Mouse (Mus musculus) kidney, embryonic 15.5 days (tissue): ENCODE results near the gene Adamtsl1. TPM values are rescaled to one million over a fixed set of nuclear protein-coding genes. Genes with fewer than 3 reads are reported as not detected.

ENCODE experiments used
- ATAC-seq: fragments of 200-750 bp; cut with Nextera tagmentation; replicated peaks from 2 replicates; pipeline ENCODE4 v1.8.0; 2017; ENCODE audit warnings: moderate TSS enrichment; ENCODE audit not compliant: low FRiP score
- H3K27ac ChIP-seq: fragments of 300-500 bp; sonication (generic); 2 replicates; pipeline ENCODE4 v1.5.1; 2015; ENCODE audit warnings: mild to moderate bottlenecking, inconsistent platforms
- H3K27me3 ChIP-seq: fragments of 300-500 bp; sonication (generic); 2 replicates; pipeline ENCODE4 v1.6.1; 2015; ENCODE audit warnings: inconsistent platforms
- H3K36me3 ChIP-seq: fragments of 300-500 bp; sonication (generic); 2 replicates; pipeline ENCODE4 v1.6.1; 2015; ENCODE audit warnings: inconsistent platforms
- H3K4me1 ChIP-seq: fragments of 300-500 bp; sonication (generic); 2 replicates; pipeline ENCODE4 v1.6.1; 2015; ENCODE audit warnings: inconsistent platforms
- H3K4me2 ChIP-seq: fragments of 300-500 bp; sonication (generic); 2 replicates; pipeline ENCODE4 v1.6.1; 2015; ENCODE audit warnings: moderate library complexity, mild to moderate bottlenecking, inconsistent platforms
- H3K4me3 ChIP-seq: fragments of 300-500 bp; sonication (generic); replicated peaks from 2 replicates; pipeline ENCODE4 v1.5.1; 2015; ENCODE audit warnings: mild to moderate bottlenecking, inconsistent platforms
- H3K9ac ChIP-seq: fragments of 300-500 bp; sonication (generic); 2 replicates; pipeline ENCODE4 v1.6.1; 2015; ENCODE audit warnings: mild to moderate bottlenecking, inconsistent platforms
- H3K9me3 ChIP-seq: fragments of 300-500 bp; sonication (generic); replicated peaks from 2 replicates; pipeline ENCODE4 v1.6.1; 2016; ENCODE audit warnings: inconsistent platforms
- WGBS: fragments of 180-500 bp; shearing (Covaris S2); methylation state at CpG from one replicate; pipeline ENCODE4 v1.1.7; 2015; ENCODE audit warnings: mixed read lengths; 5-methylcytosine and 5-hydroxymethylcytosine counted together
- polyA plus RNA-seq: library from polyadenylated mRNA; unstranded; fragments of >200 nt; fragmentation: Nextera tagmentation; extraction: Ambion mirVana; gene quantifications from 2 replicates; pipeline ENCODE4 v1.2.1, GENCODE M21; 2015

Gene Adamtsl1
- polyA plus RNA-seq, 1 experiment from 2014 or later = 21.5 TPM

DNA sequence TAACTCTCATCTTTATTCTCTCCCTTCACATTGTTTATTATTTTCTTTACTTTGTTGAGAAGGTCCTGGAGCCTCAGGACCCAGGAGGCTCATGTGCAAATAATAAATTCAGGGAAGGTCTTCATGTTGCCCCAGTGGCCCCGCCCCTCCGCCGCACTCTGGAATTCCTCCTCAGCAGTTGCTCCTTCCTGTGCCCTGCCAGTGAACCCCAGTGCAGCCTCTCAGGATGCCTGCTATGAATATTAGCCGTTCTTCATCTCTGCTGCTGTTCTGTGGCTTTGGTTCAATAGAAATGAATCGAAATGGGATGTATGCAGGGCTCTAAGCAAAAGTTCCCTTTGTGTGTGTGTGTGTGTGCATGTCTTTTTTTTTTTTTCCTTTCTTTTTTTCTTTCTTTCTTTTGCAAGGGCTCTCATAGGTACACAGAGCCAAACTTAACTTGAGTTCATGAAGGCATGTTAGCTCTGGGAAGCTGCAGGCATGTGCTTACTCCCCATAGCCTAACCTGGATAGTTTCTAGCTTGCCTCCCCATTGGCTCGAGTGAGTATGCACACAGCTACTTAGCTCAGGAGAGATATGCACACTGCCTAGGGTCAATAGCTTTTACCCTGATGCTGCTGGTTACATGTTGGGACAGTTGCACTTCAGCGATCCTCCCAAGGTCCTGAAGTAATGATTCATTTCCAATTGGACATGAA is 892.7 kb downstream of the Adamtsl1 start:
- no peak overlapping the region for H3K4me2 ChIP-seq
- H3K36me3 ChIP-seq = no peaks in the 10 kb centered on the region

DNA sequence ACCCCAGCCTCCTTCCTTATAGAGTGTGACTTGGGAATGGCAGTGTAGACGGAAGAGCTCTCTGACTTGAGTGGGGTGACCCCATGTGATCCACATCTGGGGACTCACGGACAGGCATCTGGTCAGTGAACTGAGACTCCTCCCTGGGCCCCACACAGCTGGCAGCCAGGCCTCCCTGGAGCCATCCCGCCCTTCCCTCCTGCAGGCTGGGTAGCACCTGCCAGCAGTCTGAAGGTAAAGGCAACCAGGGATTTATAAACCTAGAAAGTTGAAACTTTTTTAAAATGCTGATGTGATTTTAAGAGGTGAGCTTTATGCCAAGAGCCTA is 893.2 kb downstream of the Adamtsl1 start:
- peaks cover 32% of the 10 kb centered on the region for H3K4me1 ChIP-seq
- no peaks in the 10 kb centered on the region for H3K36me3 ChIP-seq
- peak overlapping the region; percentile 63 for H3K27ac ChIP-seq
- H3K9ac ChIP-seq = no peak overlapping the region
- H3K4me3 ChIP-seq = no peak overlapping the region
- WGBS = 34% methylated on average over 3 of the region's 3 CpGs
- H3K4me2 ChIP-seq = no peak overlapping the region
- no peaks in the 10 kb centered on the region for H3K27me3 ChIP-seq
- H3K9me3 ChIP-seq = no peaks in the 10 kb centered on the region
- peak; percentile 75 for ATAC-seq

More for the DNA sequence above, 892.7 kb downstream of the Adamtsl1 start:
- Histone ChIP-seq H3K4me3 (no peak overlapping the region), H3K27me3 (no peaks in the 10 kb centered on the region), H3K9ac (no peak overlapping the region), H3K4me1 (peaks cover 32% of the 10 kb centered on the region), H3K27ac (peak overlapping the region; percentile 63), H3K9me3 (no peaks in the 10 kb centered on the region)
- 28% methylated on average over 7 of the region's 7 CpGs for WGBS
- ATAC-seq = peak; percentile 50; the same call in 1 of the 2 replicates

DNA sequence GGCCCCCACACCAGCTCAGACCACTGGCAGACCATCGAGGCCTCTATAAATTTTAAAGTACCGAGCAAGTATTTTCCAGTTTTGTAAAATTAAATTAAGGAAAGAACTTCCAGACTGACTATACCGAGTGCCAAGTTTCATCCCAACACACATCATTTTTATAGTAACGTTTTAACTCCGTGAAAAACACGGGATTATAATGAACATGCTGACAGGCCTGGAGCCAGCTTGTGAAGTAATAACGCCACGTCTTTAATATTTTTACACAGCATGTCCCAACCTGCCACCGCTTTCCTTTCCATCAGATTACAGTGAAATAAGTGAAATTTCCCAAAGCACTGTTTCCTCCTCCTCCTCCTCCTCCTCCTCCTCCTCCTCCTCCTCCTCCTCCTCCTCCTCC is 894.4 kb downstream of the Adamtsl1 start:
- peaks cover 32% of the 10 kb centered on the region for H3K4me1 ChIP-seq
- no peaks in the 10 kb centered on the region for H3K9me3 ChIP-seq
- H3K9ac ChIP-seq = no peak overlapping the region
- no peak overlapping the region for H3K4me2 ChIP-seq
- no peaks in the 10 kb centered on the region for H3K36me3 ChIP-seq
- ATAC-seq = no peak
- WGBS = 71% methylated on average over 9 of the region's 9 CpGs
- no peak overlapping the region for H3K4me3 ChIP-seq
- H3K27ac ChIP-seq = no peak overlapping the region
- H3K27me3 ChIP-seq = no peaks in the 10 kb centered on the region

DNA sequence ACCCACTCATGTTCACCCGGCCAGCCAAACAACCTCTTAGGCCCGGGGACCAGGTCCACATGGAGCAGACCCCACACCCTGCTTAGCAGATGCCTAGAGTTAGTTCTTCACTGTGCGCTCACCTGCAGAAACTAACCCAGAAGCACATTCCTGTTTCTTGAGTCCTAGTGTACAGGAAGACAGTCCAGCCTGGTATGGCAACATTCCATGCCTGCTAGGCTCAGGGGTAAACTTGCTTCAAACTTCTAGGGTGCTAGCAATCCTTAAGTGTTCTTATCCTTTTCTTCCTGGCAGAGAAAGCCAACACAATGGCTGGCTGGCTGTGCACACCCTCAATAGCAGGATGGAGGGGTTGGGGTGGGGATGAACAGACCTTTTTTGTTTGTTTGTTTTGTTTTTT is 897.0 kb downstream of the Adamtsl1 start:
- ATAC-seq = no peak
- H3K27ac ChIP-seq = no peak overlapping the region
- no peak overlapping the region for H3K9ac ChIP-seq
- H3K9me3 ChIP-seq = no peaks in the 10 kb centered on the region
- 91% methylated on average over 3 of the region's 3 CpGs for WGBS
- peaks cover 28% of the 10 kb centered on the region for H3K4me1 ChIP-seq
- H3K4me3 ChIP-seq = no peak overlapping the region
- H3K36me3 ChIP-seq = no peaks in the 10 kb centered on the region
- H3K4me2 ChIP-seq = no peak overlapping the region
- no peaks in the 10 kb centered on the region for H3K27me3 ChIP-seq

DNA sequence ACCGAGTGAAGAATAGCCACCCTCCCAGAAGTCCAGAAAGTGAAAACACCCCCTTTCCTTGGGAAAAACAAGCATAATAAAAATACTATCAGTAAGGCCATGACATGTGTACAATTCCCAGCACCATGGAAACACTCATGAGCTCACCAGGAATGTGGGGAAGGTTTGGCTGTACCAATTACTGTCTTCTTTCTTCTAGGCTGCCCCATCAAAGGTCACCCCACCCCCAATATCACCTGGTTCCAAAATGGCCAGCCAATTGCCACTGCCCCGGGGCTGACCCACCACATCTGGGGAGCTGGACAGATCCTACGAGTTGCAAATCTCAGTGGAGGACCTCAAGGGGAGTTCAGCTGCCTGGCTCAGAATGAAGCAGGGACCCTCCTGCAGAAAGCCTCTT is 899.4 kb downstream of the Adamtsl1 start:
- Histone ChIP-seq H3K4me2 (no peak overlapping the region), H3K9me3 (no peaks in the 10 kb centered on the region), H3K27me3 (no peaks in the 10 kb centered on the region), H3K27ac (no peak overlapping the region), H3K4me3 (no peak overlapping the region), H3K9ac (no peak overlapping the region), H3K36me3 (no peaks in the 10 kb centered on the region), H3K4me1 (peaks cover 14% of the 10 kb centered on the region)
- ATAC-seq = no peak
- WGBS = 66% methylated on average over 3 of the region's 3 CpGs

DNA sequence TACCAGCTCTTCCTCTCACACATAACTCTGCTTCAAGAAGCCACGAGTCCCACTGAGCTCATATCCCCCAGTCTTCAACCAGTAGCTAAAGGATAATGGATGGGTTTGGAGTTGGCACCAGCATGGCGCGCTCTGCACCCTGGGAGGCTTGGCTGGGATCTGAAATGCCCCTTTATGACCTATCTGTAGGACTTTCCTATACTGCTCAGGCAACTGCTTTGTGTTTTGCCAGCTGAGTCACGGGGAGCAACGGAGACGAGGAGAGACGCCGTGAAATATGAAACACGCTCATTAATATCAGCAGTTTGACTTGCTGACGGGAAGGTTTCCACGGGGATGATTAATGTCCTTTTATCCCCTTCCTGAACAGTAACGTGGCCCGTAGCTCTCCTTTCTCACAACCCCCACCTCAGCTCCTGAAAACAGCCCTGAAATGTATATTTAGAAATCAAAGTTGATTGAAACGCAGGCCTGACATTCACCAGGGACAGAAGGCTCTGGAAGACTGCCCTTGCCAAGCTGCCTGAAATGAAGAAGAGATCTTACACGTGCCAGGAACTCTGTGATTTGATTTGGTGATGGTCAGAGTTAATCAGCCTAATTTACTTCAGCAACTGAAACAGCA is 902.5 kb downstream of the Adamtsl1 start:
- Histone ChIP-seq H3K27me3 (no peaks in the 10 kb centered on the region), H3K4me1 (peaks cover 10% of the 10 kb centered on the region), H3K36me3 (no peaks in the 10 kb centered on the region), H3K9me3 (no peaks in the 10 kb centered on the region), H3K27ac (no peak overlapping the region), H3K4me2 (no peak overlapping the region), H3K4me3 (no peak overlapping the region), H3K9ac (no peak overlapping the region)
- peak; percentile 13; the same call in 1 of the 2 replicates for ATAC-seq
- WGBS = 33% methylated on average over 15 of the region's 15 CpGs

DNA sequence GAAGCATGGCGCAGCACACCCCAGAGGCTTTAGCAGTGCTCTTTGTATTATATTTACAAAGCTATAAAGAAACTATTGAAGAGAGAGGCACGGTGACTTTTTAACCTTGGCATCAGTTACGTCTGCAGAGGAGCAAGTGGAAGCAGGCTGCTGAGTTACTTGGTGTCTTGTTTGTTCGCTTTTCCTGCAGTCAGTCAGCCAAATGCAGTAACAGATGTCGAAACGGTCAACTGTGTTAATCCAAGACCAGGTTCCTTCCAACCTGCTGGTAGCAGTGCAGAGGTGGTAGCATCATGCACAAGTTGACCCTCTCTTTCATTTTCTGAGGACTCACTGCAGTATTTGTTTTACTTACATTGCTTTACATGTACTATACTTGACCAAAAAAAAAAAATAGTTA is 908.6 kb downstream of the Adamtsl1 start:
- Histone ChIP-seq H3K27me3 (no peaks in the 10 kb centered on the region), H3K36me3 (no peaks in the 10 kb centered on the region; the same call in 1 of the 2 replicates), H3K27ac (no peak overlapping the region), H3K4me2 (no peak overlapping the region), H3K4me1 (peaks cover 6% of the 10 kb centered on the region; the same call in 1 of the 2 replicates), H3K4me3 (no peak overlapping the region), H3K9ac (no peak overlapping the region), H3K9me3 (no peaks in the 10 kb centered on the region)
- 66% methylated on average over 6 of the region's 6 CpGs for WGBS
- no peak for ATAC-seq

DNA sequence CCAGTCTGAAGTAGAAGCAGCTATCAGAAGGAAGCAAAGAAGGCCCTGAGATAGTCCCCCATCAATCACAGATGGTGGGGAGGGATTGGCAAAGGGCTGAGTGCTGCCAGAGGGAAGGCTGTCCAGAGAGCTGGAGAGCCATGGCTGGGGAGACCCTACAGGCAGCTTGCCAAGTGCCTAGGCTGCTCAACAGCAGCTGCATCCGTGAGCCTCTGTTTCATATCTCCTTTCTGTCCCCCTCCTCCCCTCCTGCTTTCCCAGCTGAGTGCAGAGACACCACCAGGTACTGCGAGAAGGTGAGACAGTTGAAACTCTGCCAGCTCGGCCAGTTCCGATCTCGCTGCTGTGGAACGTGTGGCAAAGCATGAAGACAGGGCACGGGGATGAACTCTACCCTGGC is 911.6 kb downstream of the Adamtsl1 start:
- no peak overlapping the region for H3K4me2 ChIP-seq
- H3K27me3 ChIP-seq = no peaks in the 10 kb centered on the region
- H3K36me3 ChIP-seq = no peaks in the 10 kb centered on the region; the same call in 1 of the 2 replicates
- no peak overlapping the region for H3K27ac ChIP-seq
- peaks cover 6% of the 10 kb centered on the region; the same call in 1 of the 2 replicates for H3K4me1 ChIP-seq
- no peak overlapping the region for H3K9ac ChIP-seq
- ATAC-seq = no peak
- H3K4me3 ChIP-seq = no peak overlapping the region
- WGBS = 73% methylated on average over 7 of the region's 7 CpGs
- H3K9me3 ChIP-seq = no peaks in the 10 kb centered on the region

DNA sequence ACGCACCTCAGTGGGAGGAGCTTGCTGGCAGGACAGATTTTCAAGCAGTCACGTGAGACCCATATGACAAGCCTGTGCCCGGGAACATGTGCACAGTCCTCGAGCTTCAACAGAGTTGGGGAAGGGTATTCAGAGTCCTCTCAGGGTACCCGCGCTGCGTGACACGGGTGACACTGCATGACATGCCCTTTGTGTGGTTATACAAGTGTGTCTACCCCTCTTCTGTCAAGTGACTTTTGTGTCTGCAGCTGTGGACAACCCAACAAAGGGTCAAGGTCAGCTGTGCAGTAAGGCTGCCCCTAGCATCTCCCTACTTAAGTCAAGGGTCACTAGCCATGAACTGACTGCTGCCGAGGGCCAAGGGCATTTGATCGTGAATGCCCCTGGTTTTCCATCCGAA is 912.6 kb downstream of the Adamtsl1 start:
- H3K4me1 ChIP-seq = peaks cover 6% of the 10 kb centered on the region; the same call in 1 of the 2 replicates
- H3K9ac ChIP-seq = no peak overlapping the region
- no peaks in the 10 kb centered on the region for H3K9me3 ChIP-seq
- WGBS = 76% methylated on average over 11 of the region's 11 CpGs
- no peaks in the 10 kb centered on the region; the same call in 1 of the 2 replicates for H3K36me3 ChIP-seq
- H3K4me2 ChIP-seq = no peak overlapping the region
- ATAC-seq = no peak; the same call in 1 of the 2 replicates
- no peaks in the 10 kb centered on the region for H3K27me3 ChIP-seq
- H3K4me3 ChIP-seq = no peak overlapping the region
- no peak overlapping the region for H3K27ac ChIP-seq

DNA sequence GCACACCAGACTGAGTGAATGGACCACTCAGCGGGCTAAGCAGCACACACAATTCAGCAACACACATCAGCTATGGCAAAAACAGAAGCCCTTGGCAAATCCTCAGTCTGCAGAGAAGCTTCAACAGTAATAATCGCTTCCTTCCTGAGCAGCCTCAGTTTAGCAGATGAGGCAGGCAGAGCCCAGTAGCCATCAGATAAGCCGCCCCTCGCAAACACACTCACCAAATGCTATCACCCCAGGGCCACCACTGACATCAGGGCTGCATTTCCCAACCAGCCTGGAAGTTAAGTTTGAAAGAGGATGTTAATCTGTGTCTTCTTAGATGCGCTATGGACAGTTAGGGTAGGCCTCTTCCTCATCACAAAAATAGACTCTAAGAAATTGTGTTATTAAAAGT is 913.3 kb downstream of the Adamtsl1 start:
- Histone ChIP-seq H3K36me3 (no peaks in the 10 kb centered on the region; the same call in 1 of the 2 replicates), H3K9ac (no peak overlapping the region), H3K4me2 (no peak overlapping the region), H3K9me3 (no peaks in the 10 kb centered on the region), H3K27me3 (no peaks in the 10 kb centered on the region), H3K4me3 (no peak overlapping the region), H3K27ac (no peak overlapping the region), H3K4me1 (peaks cover 6% of the 10 kb centered on the region; the same call in 1 of the 2 replicates)
- 85% methylated on average over 5 of the region's 5 CpGs for WGBS
- ATAC-seq = no peak

DNA sequence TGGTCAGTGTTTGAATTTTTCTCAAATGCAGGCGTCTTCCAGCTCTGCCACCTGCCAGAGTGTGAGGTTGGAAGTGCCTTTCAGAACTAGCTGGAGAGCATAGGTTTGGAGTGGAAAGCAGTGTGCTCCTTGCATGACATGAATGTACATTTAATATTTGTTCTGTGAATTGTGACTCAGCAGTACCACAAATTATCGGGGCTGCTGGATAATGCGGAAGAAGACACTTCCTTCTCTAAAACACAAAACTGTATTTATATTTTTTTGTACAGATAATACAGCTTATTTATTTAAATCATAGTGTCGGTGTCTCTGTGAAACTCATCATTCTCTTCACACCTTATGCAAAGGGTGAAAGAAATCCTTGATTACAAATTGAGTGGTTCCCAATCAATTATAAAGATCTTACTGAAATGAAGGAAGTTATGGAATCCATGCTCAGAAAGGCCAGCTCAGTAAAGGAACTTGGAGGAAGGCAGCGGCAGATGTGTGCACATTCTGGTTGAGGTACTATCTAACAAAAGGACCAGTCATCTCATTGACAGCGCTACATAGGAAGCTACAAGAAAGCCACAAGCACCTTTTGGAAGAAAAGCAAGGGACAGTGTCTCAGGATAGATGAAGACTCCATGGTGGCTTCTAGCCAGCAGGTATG is 914.2 kb downstream of the Adamtsl1 start:
- Histone ChIP-seq H3K4me2 (no peak overlapping the region), H3K4me1 (peaks cover 6% of the 10 kb centered on the region; the same call in 1 of the 2 replicates), H3K9me3 (no peaks in the 10 kb centered on the region), H3K27ac (no peak overlapping the region), H3K36me3 (no peaks in the 10 kb centered on the region; the same call in 1 of the 2 replicates), H3K9ac (no peak overlapping the region), H3K4me3 (no peak overlapping the region), H3K27me3 (no peaks in the 10 kb centered on the region)
- no peak for ATAC-seq
- 93% methylated on average over 6 of the region's 6 CpGs for WGBS

DNA sequence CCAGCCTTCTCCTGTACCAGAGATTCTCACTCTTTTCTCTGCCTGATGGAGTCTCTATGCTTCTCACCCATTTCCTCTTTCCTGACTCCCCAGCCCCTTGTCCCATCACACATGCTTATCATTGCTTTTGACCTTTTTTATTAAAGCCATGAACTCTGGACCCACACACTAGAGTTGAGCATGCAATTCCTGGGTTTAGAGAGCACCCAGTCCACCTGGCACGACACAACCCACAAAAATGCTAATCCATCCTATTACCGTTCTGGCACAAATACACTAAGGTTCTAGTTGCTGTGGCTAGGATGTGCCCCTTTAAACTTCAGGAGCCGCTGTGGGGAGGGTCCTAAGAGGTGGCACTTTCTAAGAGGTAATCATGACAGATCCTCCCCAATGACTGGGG is 921.7 kb downstream of the Adamtsl1 start:
- no peak overlapping the region for H3K27ac ChIP-seq
- H3K9me3 ChIP-seq = no peaks in the 10 kb centered on the region
- H3K4me3 ChIP-seq = no peak overlapping the region
- H3K9ac ChIP-seq = no peak overlapping the region
- 89% methylated on average over 3 of the region's 3 CpGs for WGBS
- no peaks in the 10 kb centered on the region for H3K36me3 ChIP-seq
- no peaks in the 10 kb centered on the region for H3K27me3 ChIP-seq
- no peak for ATAC-seq
- peaks cover 26% of the 10 kb centered on the region for H3K4me1 ChIP-seq
- H3K4me2 ChIP-seq = no peak overlapping the region
